Mouse (Mus musculus): ENCODE measurements around the gene Fam69b.

- no peak for TF ChIP-seq POLR2A (IDR thresholded peaks at IDR 0.05; ENCODE audit: borderline replicate concordance, extremely low read depth, insufficient read depth, insufficient read length, poor library complexity, severe bottlenecking)
- TF ChIP-seq CTCF (IDR thresholded peaks at IDR 0.05; ENCODE audit: borderline replicate concordance, extremely low read depth, insufficient read depth, insufficient read length) = peak; percentile 6; the same call in 1 of the 2 replicates
These were observed 2.2 kb upstream of the Fam69b start for GRCm38 (mm10) chr2:26626081-26626480.
